Mouse (Mus musculus) lung, postnatal 0 days (tissue): ENCODE results near the gene Tada3. TPM values are rescaled to one million over a fixed set of nuclear protein-coding genes. Genes with fewer than 3 reads are reported as not detected.

ENCODE experiments used
- ATAC-seq: fragments of 200-750 bp; cut with Nextera tagmentation; 2 replicates; pipeline ENCODE4 v1.8.0; 2017; ENCODE audit warnings: moderate library complexity
- DNase-seq: peaks from one replicate; pipeline ENCODE4 v3.0.0-alpha.2; 2016; ENCODE audit warnings: low spot score
- H3K27ac ChIP-seq: fragments of 300-500 bp; sonication (generic); 2 replicates; pipeline ENCODE4 v1.5.1; 2014; ENCODE audit warnings: antibody characterized with exemption, mild to moderate bottlenecking, low read length, mixed read lengths
- H3K27me3 ChIP-seq: fragments of 300-500 bp; sonication (generic); replicated peaks from 2 replicates; pipeline ENCODE4 v1.6.1; 2014; ENCODE audit warnings: low read length, mixed read lengths; ENCODE audit not compliant: insufficient read depth
- H3K36me3 ChIP-seq: fragments of 300-500 bp; sonication (generic); 2 replicates; pipeline ENCODE4 v1.6.1; 2014; ENCODE audit warnings: low read length, mixed read lengths; ENCODE audit not compliant: insufficient read depth
- H3K4me1 ChIP-seq: fragments of 300-500 bp; sonication (generic); 2 replicates; pipeline ENCODE4 v1.6.1; 2014; ENCODE audit warnings: antibody characterized with exemption, low read depth, low read length, mixed read lengths; ENCODE audit not compliant: insufficient read depth
- H3K4me2 ChIP-seq: fragments of 300-500 bp; sonication (generic); replicated peaks from 2 replicates; pipeline ENCODE4 v1.6.1; 2014; ENCODE audit warnings: low read depth, mild to moderate bottlenecking, low read length, moderate library complexity, mixed read lengths
- H3K4me3 ChIP-seq: fragments of 300-500 bp; sonication (generic); 2 replicates; pipeline ENCODE4 v1.5.1; 2014; ENCODE audit warnings: low read depth, low read length
- H3K9ac ChIP-seq: fragments of 300-500 bp; sonication (generic); replicated peaks from 2 replicates; pipeline ENCODE4 v1.6.1; 2014; ENCODE audit warnings: low read depth, mild to moderate bottlenecking
- H3K9me3 ChIP-seq: fragments of 300-500 bp; sonication (generic); 2 replicates; pipeline ENCODE4 v1.6.1; 2016; ENCODE audit warnings: low read length, mixed read lengths
- CTCF ChIP-seq: IDR thresholded peaks from 2 replicates; pipeline ENCODE4 v1.5.1; 2016; ENCODE audit warnings: antibody characterized with exemption, mild to moderate bottlenecking
- EP300 ChIP-seq: IDR thresholded peaks from 2 replicates; pipeline ENCODE4 v1.6.1; 2016; ENCODE audit warnings: antibody characterized with exemption, mild to moderate bottlenecking, control low read depth
- WGBS: fragments of 180-500 bp; shearing (Covaris S2); extraction: QIAGEN DNeasy Blood & Tissue Kit; methylation state at CpG from one replicate; pipeline ENCODE4 v1.1.7; 2014; 5-methylcytosine and 5-hydroxymethylcytosine counted together
- polyA plus RNA-seq: library from polyadenylated mRNA; unstranded; fragments of >200 nt; fragmentation: Nextera tagmentation; extraction: Ambion mirVana; gene quantifications from 2 replicates; pipeline ENCODE4 v1.2.1, GENCODE M21; 2015

Tada3 gene
- polyA plus RNA-seq, result 33.2 and 36.7 TPM in 2 replicates

DNA sequence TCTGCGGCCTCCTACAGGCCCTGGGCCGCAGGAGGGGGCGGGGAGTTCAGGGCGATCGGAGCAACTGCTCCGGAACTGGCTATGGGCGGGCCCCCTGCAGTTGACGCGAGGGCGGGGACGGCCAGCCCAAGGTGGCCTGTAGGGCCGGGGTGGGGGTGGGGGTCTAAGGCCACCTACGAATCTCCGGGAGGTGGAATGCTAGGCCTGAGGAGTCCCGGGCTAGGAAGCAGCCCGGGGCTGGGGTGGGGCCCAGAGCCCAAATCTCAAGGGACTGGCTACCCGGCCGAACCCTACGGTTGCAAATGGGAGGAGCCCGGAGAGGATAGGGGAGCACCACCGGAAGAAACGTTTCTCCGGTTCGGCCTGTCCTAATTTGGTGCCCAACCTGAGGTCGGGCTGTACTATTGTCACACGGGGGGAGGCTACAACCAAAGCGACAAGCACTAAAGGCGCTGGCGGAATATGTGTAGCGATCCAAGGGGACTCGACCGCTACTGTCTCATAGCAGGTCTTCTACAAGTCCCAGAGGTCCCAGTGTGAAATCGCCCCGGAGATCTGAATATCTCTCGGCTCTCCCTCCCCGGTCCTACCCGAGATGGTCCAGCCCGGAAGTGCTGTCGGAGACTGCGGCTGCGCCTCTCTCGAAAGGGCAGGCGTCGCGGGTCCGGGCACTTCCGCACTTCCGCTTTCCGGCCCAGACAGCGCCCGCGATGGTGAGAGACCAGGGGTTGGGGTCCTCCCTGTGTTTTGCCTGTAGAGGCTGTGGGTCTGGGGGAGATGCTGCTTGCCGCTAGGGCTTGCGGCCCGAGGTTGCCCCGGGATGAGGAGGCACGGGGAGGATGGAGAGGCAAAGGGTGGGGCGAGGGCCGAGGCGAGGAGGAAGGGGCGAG, at the start of gene Tada3, which contains the start of gene Arpc4:
Gene Tada3, minus strand, starts transcription at position 388 of the 890 bp plus-strand sequence.
Gene Arpc4, plus strand, starts transcription at position 620 of the 890 bp plus-strand sequence.
- no peaks in the 10 kb centered on the region for H3K9me3 ChIP-seq
- DNase-seq, result peak; percentile 99
- TF ChIP-seq EP300, result peak; percentile 85
- peak; percentile 54 for TF ChIP-seq CTCF
- H3K27ac ChIP-seq, result peak within 1 kb of the TSS; percentile 82
- peak within 1 kb of the TSS; percentile 85 for H3K9ac ChIP-seq
- H3K27me3 ChIP-seq, result no peaks in the 10 kb centered on the region
- 0 out of 2 replicates have a peak, but pooled peaks cover 3% of the 10 kb centered on the region for H3K4me1 ChIP-seq
- ATAC-seq, result peak; percentile 96
- peak within 1 kb of the TSS; percentile 82 for H3K4me2 ChIP-seq
- H3K36me3 ChIP-seq, result peaks cover 31% of the 10 kb centered on the region
- WGBS, result under 1% methylated on average over 58 of the region's 61 CpGs
- peak within 1 kb of the TSS; percentile 85 for H3K4me3 ChIP-seq

- H3K4me3 ChIP-seq, result no peak overlapping the region
- no peaks in the 10 kb centered on the region for H3K4me1 ChIP-seq
- H3K9me3 ChIP-seq, result no peaks in the 10 kb centered on the region
- H3K27me3 ChIP-seq, result no peaks in the 10 kb centered on the region
- TF ChIP-seq CTCF (peak; percentile 79), EP300 (no peak)
- H3K9ac ChIP-seq, result no peak overlapping the region
- H3K4me2 ChIP-seq, result no peak overlapping the region
- no peak for ATAC-seq
- DNase-seq, result peak; percentile 46
- no peaks in the 10 kb centered on the region for H3K36me3 ChIP-seq
- H3K27ac ChIP-seq, result no peak overlapping the region
- 56% methylated on average over 3 of the region's 3 CpGs for WGBS
These were observed 49.7 kb upstream of the Tada3 start for GRCm38 (mm10) chr6:113427397-113427796.

- no peak for DNase-seq
- 88% methylated on average over 4 of the region's 4 CpGs for whole genome bisulfite sequencing
- no peak overlapping the region for H3K4me3 ChIP-seq
- no peaks in the 10 kb centered on the region for H3K27me3 ChIP-seq
- H3K4me2 ChIP-seq, result no peak overlapping the region
- no peaks in the 10 kb centered on the region for H3K4me1 ChIP-seq
- no peak for TF ChIP-seq EP300
- no peak for TF ChIP-seq CTCF
- no peak for ATAC-seq
- no peaks in the 10 kb centered on the region for H3K9me3 ChIP-seq
- H3K27ac ChIP-seq, result no peak overlapping the region
- H3K36me3 ChIP-seq, result no peaks in the 10 kb centered on the region
- no peak overlapping the region for H3K9ac ChIP-seq
These were observed 49.0 kb upstream of the Tada3 start for GRCm38 (mm10) chr6:113426696-113427095.

GRCm38 (mm10) chr6:113424187-113424586, 46.5 kb upstream of the Tada3 start:
- H3K4me2 ChIP-seq, result no peak overlapping the region
- DNase-seq, result no peak
- no peak for ATAC-seq
- H3K4me1 ChIP-seq, result no peaks in the 10 kb centered on the region
- TF ChIP-seq EP300 (no peak), CTCF (no peak)
- H3K36me3 ChIP-seq, result no peaks in the 10 kb centered on the region
- H3K4me3 ChIP-seq, result no peak overlapping the region
- H3K9ac ChIP-seq, result no peak overlapping the region
- 78% methylated on average over 7 of the region's 7 CpGs for WGBS
- H3K27ac ChIP-seq, result no peak overlapping the region
- H3K27me3 ChIP-seq, result no peaks in the 10 kb centered on the region
- no peaks in the 10 kb centered on the region for H3K9me3 ChIP-seq

DNA sequence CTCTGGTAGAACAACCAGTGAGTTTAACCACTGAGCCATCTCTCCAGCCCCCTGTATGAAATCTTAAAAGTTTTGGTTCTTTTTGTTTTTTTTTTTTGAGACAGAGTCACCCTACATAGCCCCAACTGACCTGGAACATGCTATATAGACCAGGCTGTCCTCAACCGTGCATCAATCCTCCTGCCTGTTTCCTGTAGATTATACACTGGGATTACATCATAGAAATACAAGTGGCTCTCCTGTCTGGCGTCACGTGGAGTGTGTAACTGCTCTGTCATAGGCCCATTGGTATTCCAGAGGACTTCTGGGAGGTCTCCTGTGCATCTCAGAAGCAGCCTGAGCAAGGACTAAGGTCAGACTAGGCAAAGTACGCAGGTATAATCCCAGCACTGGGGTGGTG, 45.3 kb upstream of the Tada3 start:
- TF ChIP-seq CTCF, result no peak
- no peak for TF ChIP-seq EP300
- no peaks in the 10 kb centered on the region for H3K27me3 ChIP-seq
- ATAC-seq, result no peak
- H3K4me3 ChIP-seq, result no peak overlapping the region
- peaks cover 8% of the 10 kb centered on the region for H3K4me1 ChIP-seq
- no peak overlapping the region for H3K9ac ChIP-seq
- H3K36me3 ChIP-seq, result no peaks in the 10 kb centered on the region
- no peaks in the 10 kb centered on the region for H3K9me3 ChIP-seq
- WGBS, result 44% methylated on average over 4 of the region's 4 CpGs
- no peak overlapping the region for H3K4me2 ChIP-seq
- H3K27ac ChIP-seq, result no peak overlapping the region
- DNase-seq, result no peak

DNA sequence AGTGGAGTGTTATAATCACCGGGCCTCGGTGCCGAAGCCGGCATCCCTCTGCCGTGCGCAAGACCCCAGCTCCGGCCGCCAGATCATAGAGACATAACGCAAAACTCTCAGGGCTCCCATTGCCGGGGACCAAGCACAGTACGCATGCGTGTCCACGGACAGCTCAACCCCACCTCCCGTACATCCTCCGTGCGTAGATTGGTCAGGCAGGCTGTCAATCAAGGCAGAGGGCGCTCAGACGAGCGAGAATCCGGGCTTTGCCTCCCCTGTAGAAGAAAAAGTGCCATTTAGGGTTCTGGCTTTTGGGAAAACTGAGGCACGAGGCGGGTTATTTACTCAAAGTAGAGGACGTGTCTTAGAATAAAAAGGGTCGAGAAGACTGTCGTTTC, 41.5 kb upstream of the Tada3 start, which contains the start of gene Rpusd3:
Gene Rpusd3, minus strand, starts transcription at position 142 of the 389 bp plus-strand sequence.
- peak; percentile 99 for ATAC-seq
- Histone ChIP-seq H3K9me3 (no peaks in the 10 kb centered on the region), H3K36me3 (no peaks in the 10 kb centered on the region), H3K27me3 (no peaks in the 10 kb centered on the region), H3K4me1 (peaks cover 8% of the 10 kb centered on the region), H3K4me2 (peak within 1 kb of the TSS; percentile 89), H3K4me3 (peak within 1 kb of the TSS; percentile 59), H3K9ac (peak within 1 kb of the TSS; percentile 52), H3K27ac (peak within 1 kb of the TSS; percentile 40; the same call in 1 of the 2 replicates)
- TF ChIP-seq CTCF (0 out of 2 replicates have a peak, but pooled peaks have one; percentile 5), EP300 (no peak)
- WGBS, result under 1% methylated on average over 25 of the region's 25 CpGs
- peak; percentile 98 for DNase-seq
